Mouse (Mus musculus) brain, adult 10 weeks (tissue): ENCODE data around the gene Olfr983. TPM values are rescaled to one million over a fixed set of nuclear protein-coding genes. Genes with fewer than 3 reads are reported as not detected.

Experiments
- polyA plus RNA-seq: library from polyadenylated mRNA; stranded (reverse); fragments of 350-450 nt; fragmentation: Illumina TruSeq; extraction: RNeasy Lipid Tissue Mini Kit (QIAGEN cat#74804); gene quantifications from one replicate; pipeline ENCODE4 v1.2.3, GENCODE M21; 2015; ENCODE audit warnings: low read depth, low replicate concordance

The Olfr983 gene
- polyA plus RNA-seq = not detected

DNA sequence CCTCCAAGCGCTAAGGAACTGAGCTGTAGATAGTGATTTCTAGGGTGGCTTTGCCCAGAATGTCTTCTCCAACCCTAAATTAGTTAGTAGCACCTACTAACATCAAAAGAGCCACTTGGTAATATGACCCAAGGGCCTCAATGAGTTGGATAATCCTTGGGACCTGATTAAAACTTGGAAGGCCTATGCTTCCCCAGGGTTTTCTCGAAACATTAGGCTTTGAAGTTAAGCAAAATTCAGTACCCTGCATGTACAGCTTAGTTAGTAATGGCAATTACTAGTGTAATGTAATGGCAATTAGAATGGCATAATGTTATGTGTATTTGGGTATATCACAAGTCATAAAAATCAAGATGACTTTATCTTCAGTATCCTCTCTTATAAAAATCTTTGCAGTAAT is at the start of gene Olfr983:
TSS of gene Olfr983 (minus strand) at position 101 of the 400 bp plus-strand sequence.

DNA sequence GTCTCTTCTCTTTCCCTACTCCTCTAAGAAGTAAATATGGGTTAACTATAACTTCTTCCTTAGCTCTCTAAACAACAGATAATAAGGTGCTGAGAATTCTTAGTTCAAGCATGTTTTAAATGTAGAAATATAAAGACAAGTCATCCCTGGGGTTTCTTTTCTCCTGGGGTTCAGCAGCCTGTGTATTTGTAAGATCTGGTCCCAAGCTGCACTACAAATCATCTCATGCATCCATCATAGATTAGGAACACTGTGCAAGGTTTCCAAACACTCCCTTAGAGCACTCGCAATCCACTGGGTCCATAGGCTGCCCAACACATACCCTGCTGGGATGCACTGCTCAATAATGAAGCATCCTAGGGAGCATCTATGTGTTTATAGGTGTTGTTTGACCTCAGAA is 36.7 kb upstream of the Olfr983 start, which contains the start of gene Olfr985:
TSS of gene Olfr985 (minus strand) at position 101 of the 400 bp plus-strand sequence.

DNA sequence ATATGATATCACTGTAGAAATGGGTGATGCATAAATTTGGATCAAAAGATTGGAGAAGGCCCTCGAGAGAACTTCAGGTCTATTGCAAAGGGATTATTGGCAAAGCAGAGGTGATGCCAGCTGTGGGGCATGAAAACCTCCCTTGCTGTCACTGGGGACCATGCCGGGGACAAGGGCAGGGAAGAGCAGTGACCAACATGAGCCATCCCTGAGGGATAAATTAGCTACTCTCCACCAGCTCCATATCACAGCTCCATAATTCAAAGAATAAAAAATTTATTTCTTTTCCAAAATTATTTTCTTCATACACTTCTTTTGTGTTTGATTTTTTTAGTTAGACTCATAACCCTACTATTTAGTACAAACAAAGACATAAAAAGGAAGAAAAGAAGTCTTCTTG is 20.7 kb upstream of the Olfr983 start, which contains the start of gene Olfr984:
TSS of gene Olfr984 (minus strand) at position 101 of the 400 bp plus-strand sequence.

DNA sequence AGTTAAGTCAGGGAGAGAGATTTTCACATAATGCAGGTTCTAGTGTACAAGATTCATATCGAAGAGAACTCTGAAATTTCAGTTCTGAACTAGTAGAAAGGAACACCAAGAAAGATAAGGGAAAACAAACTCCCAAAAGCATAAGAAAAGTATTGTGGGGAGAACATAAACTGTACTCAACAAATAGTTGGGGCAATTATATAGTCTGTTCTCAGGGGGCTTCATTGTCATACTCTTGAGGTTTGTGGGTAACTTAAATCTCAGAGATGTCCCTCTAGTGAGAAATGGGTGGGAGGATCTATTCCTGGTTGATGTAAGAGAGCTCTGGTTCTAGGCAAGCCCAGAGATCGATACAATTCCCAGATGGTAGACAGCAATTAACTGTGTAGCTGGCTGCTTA is 19.9 kb downstream of the Olfr983 start, which contains the start of gene Olfr982:
TSS of gene Olfr982 (plus strand) at position 301 of the 400 bp plus-strand sequence.

Other genes starting within 250 kb of the Olfr983 start
- gene Olfr972, start 227.2 kb downstream of the Olfr983 start, polyA plus RNA-seq = not detected
- gene Olfr229, start 186.3 kb downstream of the Olfr983 start, polyA plus RNA-seq = not detected
- gene Olfr974, start 156.1 kb downstream of the Olfr983 start, polyA plus RNA-seq = not detected
- gene Olfr975, start 141.5 kb downstream of the Olfr983 start, polyA plus RNA-seq = not detected
- not detected for gene Olfr976, start 132.5 kb downstream of the Olfr983 start, polyA plus RNA-seq
- not detected for gene Olfr978, start 101.5 kb downstream of the Olfr983 start, polyA plus RNA-seq
- not detected for gene Olfr979, start 90.1 kb downstream of the Olfr983 start, polyA plus RNA-seq
- not detected for gene Olfr980, start 84.0 kb downstream of the Olfr983 start, polyA plus RNA-seq
- not detected for gene Olfr981, start 72.1 kb downstream of the Olfr983 start, polyA plus RNA-seq
- gene Olfr982, start 19.8 kb downstream of the Olfr983 start, polyA plus RNA-seq = not detected
- gene Olfr984, start 20.6 kb upstream of the Olfr983 start, polyA plus RNA-seq = not detected
- not detected for gene Olfr985, start 36.6 kb upstream of the Olfr983 start, polyA plus RNA-seq
- gene Tmem225, start 54.5 kb upstream of the Olfr983 start, polyA plus RNA-seq = not detected
- not detected for gene Olfr986, start 87.3 kb upstream of the Olfr983 start, polyA plus RNA-seq
- 4.0 TPM for gene Zfp202, start 98.7 kb upstream of the Olfr983 start, polyA plus RNA-seq
- gene Scn3b, start 175.6 kb upstream of the Olfr983 start, polyA plus RNA-seq = 72.2 TPM